Comparison of ENCODE assay signal across 24 mouse cellular contexts in genomic region chr11:77145423-77145822, GRCm38 (mm10). TPM values are rescaled to one million over a fixed set of nuclear protein-coding genes. Genes with fewer than 3 reads are reported as not detected.
DNase-seq lines count a peak whose midpoint lies in the region; ATAC-seq and TF ChIP-seq lines count a peak whose summit lies in the region.
"Had no signal": no experiment of that assay in that cellular context is flagged by ENCODE, and none has a peak within 500 bp of the region (broad histone marks: within the 10 kb centered on the region; RNA-seq: fewer than 3 reads in every experiment).

No protein-coding gene starts in this region.

- 0 out of 2 replicates have a peak, but pooled peaks cover 5% of the 10 kb centered on the region for H3K9me3 ChIP-seq in heart, embryonic 14.5 days (ENCODE audit: control insufficient read depth, low read length)
- H3K9me3 ChIP-seq in heart, embryonic 10.5 days, result no peaks in the 10 kb centered on the region
- H3K9me3 ChIP-seq in MEL (replicated peaks; ENCODE audit: insufficient read depth, low read length), result no peaks in the 10 kb centered on the region
- H3K9me3 ChIP-seq: embryonic facial prominence, embryonic 13.5 days; forebrain, embryonic 13.5 days; hindbrain, embryonic 15.5 days had no signal

- DNase-seq in heart, embryonic 10.5 days (ENCODE audit: low spot score), result no peak
- peak; percentile 8 to 14 for DNase-seq in heart, postnatal 10 days
- DNase-seq in heart, postnatal 14 days, result no peak
- DNase-seq in MEL (ENCODE audit: low read depth, low spot score), result peak; percentile 52
- no peak for DNase-seq in urinary bladder, postnatal 10 days (ENCODE audit: low spot score)
- DNase-seq: adrenal gland, postnatal 14 days; B cell, adult 2 months; cerebellum, adult 11-12 months; cerebellum, adult 9-10 months; cerebellum, postnatal 25 days; gastrocnemius, adult 2 months; gastrocnemius, postnatal 25 days; kidney, adult 8-10 months had no signal

- H3K36me3 ChIP-seq in heart, embryonic 14.5 days (ENCODE audit: control insufficient read depth, insufficient read depth, low read length), result no peaks in the 10 kb centered on the region
- H3K36me3 ChIP-seq in heart, embryonic 10.5 days, result no peaks in the 10 kb centered on the region
- peaks cover 0 to 49% of the 10 kb centered on the region in 2 experiments; a peak in 2 of 4 replicates for H3K36me3 ChIP-seq in MEL (ENCODE audit: control insufficient read depth in 1 of 2, insufficient read depth in 2 of 2, low read length in 2 of 2)
- H3K36me3 ChIP-seq: embryonic facial prominence, embryonic 13.5 days; G1E; hindbrain, embryonic 10.5 days; hindbrain, embryonic 15.5 days had no signal

- TF ChIP-seq POLR2A in MEL (IDR thresholded peaks at IDR 0.05; ENCODE audit: control insufficient read depth in 1 of 2, insufficient read depth in 1 of 2, low read depth in 1 of 2, low read length in 2 of 2, poor library complexity in 1 of 2), result no peak
- TF ChIP-seq POLR2A in embryonic fibroblast, embryonic 13.5 days (IDR thresholded peaks at IDR 0.05; ENCODE audit: low read depth, low read length), result no peak

- no peak for ATAC-seq in heart, embryonic 14.5 days (ENCODE audit: insufficient number of reproducible peaks, insufficient read depth, low FRiP score, low read depth)
- ATAC-seq: activated CD4-positive, CD25-positive, alpha-beta regulatory T cell, adult 4 months; CD4-positive, CD25-positive, alpha-beta regulatory T cell, adult 4 months; forebrain, embryonic 13.5 days; intestine, embryonic 16.5 days; Patski had no signal

- no peaks in the 10 kb centered on the region for H3K79me2 ChIP-seq in MEL (ENCODE audit: control insufficient read depth, insufficient read depth, low read length, poor library complexity)

- peak overlapping the region; percentile 2 to 48; a peak in 2 of 4 replicates for H3K27ac ChIP-seq in heart, embryonic 14.5 days (replicated peaks in 1 of 2; ENCODE audit: control insufficient read depth in 1 of 2, insufficient read depth in 1 of 2, low read depth in 2 of 2, low read length in 2 of 2)
- no peak overlapping the region for H3K27ac ChIP-seq in heart, embryonic 10.5 days
- no peak overlapping the region for H3K27ac ChIP-seq in MEL (ENCODE audit: control insufficient read depth, low read depth, low read length)
- 0 out of 2 replicates have a peak overlapping the region, but pooled peaks have one; percentile 32 for H3K27ac ChIP-seq in embryonic fibroblast, embryonic 13.5 days (ENCODE audit: insufficient read depth, low read length)
- H3K27ac ChIP-seq: embryonic facial prominence, embryonic 13.5 days; forebrain, embryonic 13.5 days; gastrocnemius, adult 2 months; hindbrain, embryonic 10.5 days; hindbrain, embryonic 15.5 days had no signal

- 46% methylated on average over 4 of the region's 4 CpGs for WGBS in heart, embryonic 14.5 days
- WGBS in heart, embryonic 10.5 days, result 57% methylated on average over 4 of the region's 4 CpGs

- H3K4me1 ChIP-seq in heart, embryonic 14.5 days (ENCODE audit: control insufficient read depth in 2 of 2, insufficient read depth in 2 of 2, low read length in 2 of 2), result peaks cover 0 to 2% of the 10 kb centered on the region in 2 experiments; a peak in 3 of 4 replicates
- 0 out of 2 replicates have a peak, but pooled peaks cover 4% of the 10 kb centered on the region for H3K4me1 ChIP-seq in heart, embryonic 10.5 days
- H3K4me1 ChIP-seq in MEL (ENCODE audit: control insufficient read depth in 1 of 2, insufficient read depth in 2 of 2, low read length in 2 of 2), result peaks cover 27 to 40% of the 10 kb centered on the region in 2 experiments
- H3K4me1 ChIP-seq in embryonic fibroblast, embryonic 13.5 days (ENCODE audit: control insufficient read depth, insufficient read depth, low read length), result no peaks in the 10 kb centered on the region
- H3K4me1 ChIP-seq: embryonic facial prominence, embryonic 13.5 days; forebrain, embryonic 13.5 days; hindbrain, embryonic 15.5 days had no signal

- intact Hi-C loops in heart, postnatal 10 days (cut with DNase I), result no loop called here
- intact Hi-C loops in heart, postnatal 14 days (cut with DNase I), result no loop called here

- no peak for TF ChIP-seq RAD21 in MEL (IDR thresholded peaks at IDR 0.05; ENCODE audit: low read depth, low read length)

- H3K9ac ChIP-seq in heart, embryonic 14.5 days (ENCODE audit: low read length), result no peak overlapping the region
- no peak overlapping the region for H3K9ac ChIP-seq in MEL (ENCODE audit: control insufficient read depth, low read depth, low read length, poor library complexity, severe bottlenecking)
- H3K9ac ChIP-seq: embryonic facial prominence, embryonic 13.5 days; forebrain, embryonic 13.5 days; hindbrain, embryonic 15.5 days had no signal

- TF ChIP-seq CTCF in MEL (IDR thresholded peaks at IDR 0.05 in 2 of 3, conservative IDR thresholded peaks at IDR 0.05 in 1 of 3; ENCODE audit: control insufficient read depth in 1 of 3, insufficient read depth in 1 of 3, low read depth in 2 of 3, low read length in 3 of 3, poor library complexity in 1 of 3, severe bottlenecking in 1 of 3), result no peak
- no peak for TF ChIP-seq CTCF in embryonic fibroblast, embryonic 13.5 days (IDR thresholded peaks at IDR 0.05; ENCODE audit: borderline replicate concordance, insufficient read depth, low read length)

- no peak overlapping the region for H3K4me3 ChIP-seq in heart, embryonic 14.5 days (ENCODE audit: control insufficient read depth in 1 of 2, insufficient read depth in 1 of 2, low read depth in 1 of 2, low read length in 2 of 2)
- H3K4me3 ChIP-seq in heart, embryonic 10.5 days, result no peak overlapping the region
- peak overlapping the region in 1 of 2 experiments; percentile 9; a peak in 1 of 4 replicates for H3K4me3 ChIP-seq in MEL (ENCODE audit: control insufficient read depth in 1 of 2, insufficient read depth in 1 of 2, low read depth in 2 of 2, low read length in 2 of 2)
- H3K4me3 ChIP-seq in embryonic fibroblast, embryonic 13.5 days (ENCODE audit: insufficient read depth, low read length), result no peak overlapping the region
- H3K4me3 ChIP-seq: embryonic facial prominence, embryonic 13.5 days; forebrain, embryonic 13.5 days; gastrocnemius, adult 2 months; hindbrain, embryonic 10.5 days; hindbrain, embryonic 15.5 days had no signal

- H3K4me2 ChIP-seq in heart, embryonic 14.5 days (ENCODE audit: low read length), result no peak overlapping the region
- H3K4me2 ChIP-seq: embryonic facial prominence, embryonic 13.5 days; forebrain, embryonic 13.5 days; hindbrain, embryonic 15.5 days had no signal

- H3K27me3 ChIP-seq in heart, embryonic 14.5 days (ENCODE audit: control insufficient read depth, insufficient read depth, low read length), result no peaks in the 10 kb centered on the region
- H3K27me3 ChIP-seq in heart, embryonic 10.5 days (ENCODE audit: insufficient read depth, poor library complexity, severe bottlenecking), result no peaks in the 10 kb centered on the region
- H3K27me3 ChIP-seq in MEL (ENCODE audit: control insufficient read depth in 1 of 2, insufficient read depth in 2 of 2, low read length in 2 of 2), result no peaks in the 10 kb centered on the region
- H3K27me3 ChIP-seq: embryonic facial prominence, embryonic 13.5 days; forebrain, embryonic 13.5 days; hindbrain, embryonic 15.5 days had no signal

- peak; percentile 64 to 76 for TF ChIP-seq EP300 in MEL (IDR thresholded peaks at IDR 0.05; ENCODE audit: low read depth in 1 of 2, low read length in 2 of 2)

TF ChIP-seq in MEL, 35 proteins besides CTCF, POLR2A, EP300 and RAD21:
- no peak for TF ChIP-seq MAZ (IDR thresholded peaks at IDR 0.05; ENCODE audit: low read depth, low read length)
- TF ChIP-seq TAL1 (IDR thresholded peaks at IDR 0.05; ENCODE audit: low read length), result no peak
- TF ChIP-seq ETS1 (IDR thresholded peaks at IDR 0.05; ENCODE audit: low read depth, low read length), result 0 out of 2 replicates have a peak, but pooled peaks have one; percentile 22
- TF ChIP-seq RCOR1 (IDR thresholded peaks at IDR 0.05; ENCODE audit: low read depth, low read length), result peak; percentile 83; the same call in 1 of the 2 replicates
- TF ChIP-seq HCFC1 (IDR thresholded peaks at IDR 0.05; ENCODE audit: low read depth, low read length), result no peak
- peak; percentile 41; the same call in 1 of the 2 replicates for TF ChIP-seq TCF12 (IDR thresholded peaks at IDR 0.05; ENCODE audit: low read depth, low read length)
- TF ChIP-seq GATA1 (IDR thresholded peaks at IDR 0.05; ENCODE audit: low read depth, low read length), result peak; percentile 88
- TF ChIP-seq KAT2A (conservative IDR thresholded peaks at IDR 0.05; ENCODE audit: low read depth, low read length), result no peak
- TF ChIP-seq SIN3A (IDR thresholded peaks at IDR 0.05; ENCODE audit: low read length), result 0 out of 2 replicates have a peak, but pooled peaks have one; percentile 24
- no peak for TF ChIP-seq USF1 (IDR thresholded peaks at IDR 0.05; ENCODE audit: low read depth, low read length)

RNA-seq across cellular contexts. Expression of gene Efcab5, which starts 43.3 kb away (rescaled TPM):
- polyA plus RNA-seq in heart, embryonic 14.5 days (2014; fragmentation: Nextera tagmentation; extraction: Ambion mirVana), result 0.43 and 0.57 TPM in 2 replicates
- polyA plus RNA-seq in heart, embryonic 10.5 days (2016; fragmentation: Nextera tagmentation; extraction: Ambion mirVana), result 0.28 and 0.34 TPM in 2 replicates
- under 1 TPM; 0.57 to 0.69 TPM for total RNA-seq in heart, postnatal 10 days (2021)
- under 1 TPM; 0.32 to 0.43 TPM for total RNA-seq in heart, postnatal 14 days (2021)
- total RNA-seq in MEL (2012; rRNA removed), result 0.23 and 0.27 TPM in 2 replicates
- polyA plus RNA-seq in MEL (2012; ENCODE audit: insufficient read depth in 1 of 2, insufficient read length in 2 of 2, low read depth in 1 of 2, low replicate concordance in 2 of 2, missing spikeins in 1 of 2), result under 1 TPM in 1 of 2 experiments, not detected in 1; 0.29 TPM
- polyA plus RNA-seq in embryonic fibroblast, embryonic 13.5 days (2011; ENCODE audit: insufficient read length, low read depth, missing spikeins), result 0.46 and 0.50 TPM in 2 replicates

Comparison
In these comparisons a context has a peak if more than half of its experiments do, and no peak if none do; other contexts are left out.
1. H3K27ac ChIP-seq: peak in heart, embryonic 14.5 days (2 of 2) and embryonic fibroblast, embryonic 13.5 days (single experiment); none in heart, embryonic 10.5 days (single experiment) and MEL (single experiment).
2. DNase-seq: peak in heart, postnatal 10 days (2 of 2) and MEL (single experiment); none in heart, embryonic 10.5 days (single experiment), heart, postnatal 14 days (0 of 2) and urinary bladder, postnatal 10 days (single experiment).